13 mouse cellular contexts compared by ENCODE assay signal in genomic region chr9:64931751-64932610, GRCm38 (mm10). TPM values are rescaled to one million over a fixed set of nuclear protein-coding genes. Genes with fewer than 3 reads are reported as not detected.
DNase-seq lines count a peak whose midpoint lies in the region; ATAC-seq lines count a peak whose summit lies in the region.
"Had no signal": no experiment of that assay in that cellular context is flagged by ENCODE, and none has a peak within 500 bp of the region (broad histone marks: within the 10 kb centered on the region; RNA-seq: fewer than 3 reads in every experiment).

No protein-coding gene starts in this region.

- H3K36me3 ChIP-seq in heart, embryonic 13.5 days, result no peaks in the 10 kb centered on the region
- H3K36me3 ChIP-seq: embryonic facial prominence, embryonic 13.5 days had no signal

- DNase-seq in heart, adult 18-20 months, result peak; percentile 27 to 52
- no peak for DNase-seq in heart, postnatal 4 days
- peak; percentile 38 for DNase-seq in ovary, postnatal 36 days (ENCODE audit: low spot score)
- no peak for DNase-seq in ovary, postnatal 14 days (ENCODE audit: low spot score)
- DNase-seq in right cerebral cortex, postnatal 14 days, result no peak
- no peak for DNase-seq in cerebellum, postnatal 4 days (ENCODE audit: low spot score in 2 of 2)
- DNase-seq: right cerebral cortex, postnatal 4 days had no signal

- peak overlapping the region; percentile 6; the same call in 1 of the 2 replicates for H3K4me2 ChIP-seq in heart, embryonic 13.5 days
- H3K4me2 ChIP-seq: embryonic facial prominence, embryonic 13.5 days had no signal

- H3K4me1 ChIP-seq in heart, embryonic 13.5 days, result peaks cover 56% of the 10 kb centered on the region
- H3K4me1 ChIP-seq: embryonic facial prominence, embryonic 13.5 days had no signal

- H3K9me3 ChIP-seq in heart, embryonic 13.5 days, result no peaks in the 10 kb centered on the region
- H3K9me3 ChIP-seq: embryonic facial prominence, embryonic 13.5 days had no signal

- no peak overlapping the region for H3K9ac ChIP-seq in heart, embryonic 13.5 days
- H3K9ac ChIP-seq: embryonic facial prominence, embryonic 13.5 days had no signal

- no peak overlapping the region for H3K4me3 ChIP-seq in heart, embryonic 13.5 days
- H3K4me3 ChIP-seq: embryonic facial prominence, embryonic 13.5 days; left cerebral cortex, adult 2 months had no signal

- 36% methylated on average over 7 of the region's 7 CpGs for WGBS in heart, embryonic 13.5 days

- H3K27me3 ChIP-seq in heart, embryonic 13.5 days (replicated peaks), result 0 out of 2 replicates have a peak, but pooled peaks cover 2% of the 10 kb centered on the region
- H3K27me3 ChIP-seq: CH12.LX; embryonic facial prominence, embryonic 13.5 days had no signal

- H3K27ac ChIP-seq in heart, embryonic 13.5 days (replicated peaks), result peak overlapping the region; percentile 75
- H3K27ac ChIP-seq: embryonic facial prominence, embryonic 13.5 days; left cerebral cortex, adult 2 months had no signal

- no peak for ATAC-seq in heart, embryonic 13.5 days (ENCODE audit: extremely low read depth, insufficient number of reproducible peaks, low FRiP score, low TSS enrichment)
- ATAC-seq in megakaryocyte progenitor cell, adult 5-6 weeks (replicated peaks; ENCODE audit: poor library complexity), result peak; percentile 62

RNA-seq across cellular contexts. Expression of gene Slc24a1, which starts 19.4 kb away (rescaled TPM):
- under 1 TPM; 0.15 to 0.27 TPM for total RNA-seq in heart, adult 18-20 months (2021)
- under 1 TPM; 0.21 to 0.29 TPM for total RNA-seq in heart, postnatal 4 days (2021)
- 0.04 and 0.05 TPM in 2 replicates for polyA plus RNA-seq in heart, embryonic 13.5 days (2015; fragmentation: Nextera tagmentation; extraction: Ambion mirVana)
- total RNA-seq in megakaryocyte progenitor cell, adult 5-6 weeks (2015), result not detected in 2 replicates
- total RNA-seq in megakaryocyte progenitor cell, adult 5-6 weeks (2017), result not detected in 2 replicates
- polyA plus RNA-seq: embryonic facial prominence, embryonic 13.5 days; kidney, embryonic 16.5 days had no signal

RNA-seq across cellular contexts. Expression of gene Ints14, which starts 28.7 kb away (rescaled TPM):
- 10 to 100 TPM; 14.2 to 14.5 TPM for total RNA-seq in heart, adult 18-20 months (2021)
- 10 to 100 TPM; 28.0 to 28.2 TPM for total RNA-seq in heart, postnatal 4 days (2021)
- polyA plus RNA-seq in heart, embryonic 13.5 days (2015; fragmentation: Nextera tagmentation; extraction: Ambion mirVana), result 40.1 and 40.7 TPM in 2 replicates
- 32.2 and 32.9 TPM in 2 replicates for total RNA-seq in megakaryocyte progenitor cell, adult 5-6 weeks (2015)
- 31.1 and 33.9 TPM in 2 replicates for total RNA-seq in megakaryocyte progenitor cell, adult 5-6 weeks (2017)

Comparison
In these comparisons a context has a peak if more than half of its experiments do, and no peak if none do; other contexts are left out.
1. DNase-seq: peak in heart, adult 18-20 months (2 of 2) and ovary, postnatal 36 days (single experiment); none in heart, postnatal 4 days (single experiment), ovary, postnatal 14 days (single experiment), right cerebral cortex, postnatal 14 days (single experiment) and cerebellum, postnatal 4 days (0 of 2).